Mouse (Mus musculus) kidney, adult 2 months (tissue): ENCODE data around the gene Plppr4.

Source experiments
- CTCF ChIP-seq: fragments of 200-500 bp; conservative IDR thresholded peaks from 2 replicates; pipeline ENCODE4 v1.5.1; 2011; ENCODE audit warnings: low read depth, mild to moderate bottlenecking, control low read depth, low read length, moderate library complexity, mixed read lengths; ENCODE audit not compliant: insufficient read depth, insufficient read length
- POLR2A ChIP-seq: fragments of 200-500 bp; IDR thresholded peaks from one replicate; pipeline ENCODE4 v1.6.1; 2011; ENCODE audit warnings: low read depth, low read length, control low read depth

GRCm38 (mm10) chr3:117319671-117320070 is 41.0 kb downstream of the Plppr4 start:
- TF ChIP-seq CTCF (no peak), POLR2A (no peak)
